28 mouse cellular contexts compared by ENCODE assay signal in genomic region chr10:58290742-58291141, GRCm38 (mm10). TPM values are rescaled to one million over a fixed set of nuclear protein-coding genes. Genes with fewer than 3 reads are reported as not detected.
DNase-seq lines count a peak whose midpoint lies in the region; ATAC-seq and TF ChIP-seq lines count a peak whose summit lies in the region.
"Had no signal": no experiment of that assay in that cellular context is flagged by ENCODE, and none has a peak within 500 bp of the region (broad histone marks: within the 10 kb centered on the region; RNA-seq: fewer than 3 reads in every experiment).

No protein-coding gene starts in this region.

- peaks cover 0 to 3% of the 10 kb centered on the region in 2 experiments; a peak in 2 of 4 replicates for H3K4me1 ChIP-seq in MEL (ENCODE audit: control insufficient read depth in 1 of 2, insufficient read depth in 2 of 2, low read length in 2 of 2)
- peaks cover 10% of the 10 kb centered on the region for H3K4me1 ChIP-seq in liver, embryonic 12.5 days
- H3K4me1 ChIP-seq in liver, embryonic 16.5 days (ENCODE audit: control insufficient read depth, low read depth, low read length), result no peaks in the 10 kb centered on the region; the same call in 1 of the 2 replicates
- H3K4me1 ChIP-seq in embryonic facial prominence, embryonic 10.5 days, result no peaks in the 10 kb centered on the region
- H3K4me1 ChIP-seq: embryonic facial prominence, embryonic 15.5 days; forebrain, embryonic 12.5 days; heart, embryonic 12.5 days; hindbrain, embryonic 15.5 days had no signal

- 34% methylated on average over 3 of the region's 3 CpGs for WGBS in liver, embryonic 12.5 days (ENCODE audit: insufficient replicate concordance)
- WGBS in liver, embryonic 16.5 days (ENCODE audit: insufficient replicate concordance), result 32% methylated on average over 3 of the region's 3 CpGs
- WGBS in embryonic facial prominence, embryonic 10.5 days, result 85% methylated on average over 3 of the region's 3 CpGs

- H3K36me3 ChIP-seq in MEL (ENCODE audit: control insufficient read depth in 1 of 2, insufficient read depth in 2 of 2, low read length in 2 of 2), result peaks cover 3 to 14% of the 10 kb centered on the region in 2 experiments
- H3K36me3 ChIP-seq in liver, embryonic 12.5 days, result peaks cover 83% of the 10 kb centered on the region
- H3K36me3 ChIP-seq in liver, embryonic 16.5 days (ENCODE audit: control insufficient read depth, insufficient read depth), result peaks cover 21% of the 10 kb centered on the region
- peaks cover 98% of the 10 kb centered on the region for H3K36me3 ChIP-seq in embryonic facial prominence, embryonic 10.5 days (replicated peaks)

- ATAC-seq in liver, embryonic 12.5 days, result peak; percentile 79
- ATAC-seq in liver, embryonic 16.5 days (ENCODE audit: low read depth), result peak; percentile 53
- ATAC-seq: forebrain, embryonic 16.5 days had no signal

- no peak for TF ChIP-seq CTCF in MEL (IDR thresholded peaks at IDR 0.05 in 2 of 3, conservative IDR thresholded peaks at IDR 0.05 in 1 of 3; ENCODE audit: control insufficient read depth in 1 of 3, insufficient read depth in 1 of 3, low read depth in 2 of 3, low read length in 3 of 3, poor library complexity in 1 of 3, severe bottlenecking in 1 of 3)

- no peak for TF ChIP-seq RAD21 in MEL (IDR thresholded peaks at IDR 0.05; ENCODE audit: low read depth, low read length)

- DNase-seq in MEL (ENCODE audit: low read depth, low spot score), result peak; percentile 57
- peak; percentile 42 for DNase-seq in c-Kit-positive CD71-positive TER-119-negative erythroid progenitor cells, embryonic 14.5 days (ENCODE audit: low read depth)
- no peak for DNase-seq in embryonic facial prominence, embryonic 10.5 days (ENCODE audit: low spot score)
- no peak for DNase-seq in kidney, postnatal 4 days
- no peak for DNase-seq in layer of hippocampus, adult 18-20 months (ENCODE audit: low spot score in 2 of 2)
- no peak for DNase-seq in frontal cortex, postnatal 10 days (ENCODE audit: low spot score in 2 of 2)
- DNase-seq: adrenal gland, postnatal 10 days; cerebellum, adult 18-20 months; cerebellum, adult 9-11 months; cerebellum, postnatal 36 days; gastrocnemius, postnatal 14 days had no signal

- no peak overlapping the region for H3K4me2 ChIP-seq in liver, embryonic 12.5 days
- no peak overlapping the region for H3K4me2 ChIP-seq in liver, embryonic 16.5 days (ENCODE audit: low read depth, low read length)
- H3K4me2 ChIP-seq: embryonic facial prominence, embryonic 15.5 days; forebrain, embryonic 12.5 days; heart, embryonic 12.5 days; hindbrain, embryonic 15.5 days had no signal

- no peak overlapping the region for H3K9ac ChIP-seq in MEL (ENCODE audit: control insufficient read depth, low read depth, low read length, poor library complexity, severe bottlenecking)
- H3K9ac ChIP-seq in liver, embryonic 12.5 days, result no peak overlapping the region
- no peak overlapping the region for H3K9ac ChIP-seq in liver, embryonic 16.5 days (ENCODE audit: low read depth, low read length)
- H3K9ac ChIP-seq: embryonic facial prominence, embryonic 15.5 days; forebrain, embryonic 12.5 days; heart, embryonic 12.5 days; hindbrain, embryonic 15.5 days had no signal

- no peaks in the 10 kb centered on the region for H3K79me2 ChIP-seq in MEL (ENCODE audit: control insufficient read depth, insufficient read depth, low read length, poor library complexity)

- peak; percentile 65 to 74 for TF ChIP-seq EP300 in MEL (IDR thresholded peaks at IDR 0.05; ENCODE audit: low read depth in 1 of 2, low read length in 2 of 2)

- H3K27ac ChIP-seq in MEL (ENCODE audit: control insufficient read depth, low read depth, low read length), result no peak overlapping the region
- H3K27ac ChIP-seq in liver, embryonic 12.5 days, result no peak overlapping the region
- H3K27ac ChIP-seq in liver, embryonic 16.5 days (ENCODE audit: low read length), result no peak overlapping the region
- no peak overlapping the region for H3K27ac ChIP-seq in embryonic facial prominence, embryonic 10.5 days (replicated peaks)
- H3K27ac ChIP-seq: embryonic facial prominence, embryonic 15.5 days; forebrain, embryonic 12.5 days; hindbrain, embryonic 15.5 days had no signal

- TF ChIP-seq POLR2A in MEL (IDR thresholded peaks at IDR 0.05; ENCODE audit: control insufficient read depth in 1 of 2, insufficient read depth in 1 of 2, low read depth in 1 of 2, low read length in 2 of 2, poor library complexity in 1 of 2), result no peak

- H3K27me3 ChIP-seq in MEL (ENCODE audit: control insufficient read depth in 1 of 2, insufficient read depth in 2 of 2, low read length in 2 of 2), result no peaks in the 10 kb centered on the region
- H3K27me3 ChIP-seq in liver, embryonic 12.5 days (replicated peaks), result no peaks in the 10 kb centered on the region
- no peaks in the 10 kb centered on the region for H3K27me3 ChIP-seq in liver, embryonic 16.5 days (ENCODE audit: control insufficient read depth, insufficient read depth, low read depth, low read length)
- no peaks in the 10 kb centered on the region for H3K27me3 ChIP-seq in embryonic facial prominence, embryonic 10.5 days (replicated peaks; ENCODE audit: low read depth, poor library complexity, severe bottlenecking)
- H3K27me3 ChIP-seq: CH12.LX; embryonic facial prominence, embryonic 15.5 days; forebrain, embryonic 12.5 days; heart, embryonic 12.5 days; hindbrain, embryonic 15.5 days had no signal

- no peak overlapping the region for H3K4me3 ChIP-seq in MEL (ENCODE audit: control insufficient read depth in 1 of 2, insufficient read depth in 1 of 2, low read depth in 2 of 2, low read length in 2 of 2)
- H3K4me3 ChIP-seq in liver, embryonic 12.5 days, result no peak overlapping the region
- no peak overlapping the region for H3K4me3 ChIP-seq in liver, embryonic 16.5 days (ENCODE audit: low read depth, low read length)
- H3K4me3 ChIP-seq in embryonic facial prominence, embryonic 10.5 days, result no peak overlapping the region
- H3K4me3 ChIP-seq: embryonic facial prominence, embryonic 15.5 days; forebrain, embryonic 12.5 days; heart, embryonic 12.5 days; hindbrain, embryonic 15.5 days had no signal

- H3K9me3 ChIP-seq in MEL (replicated peaks; ENCODE audit: insufficient read depth, low read length), result no peaks in the 10 kb centered on the region
- no peaks in the 10 kb centered on the region for H3K9me3 ChIP-seq in liver, embryonic 12.5 days (replicated peaks)
- no peaks in the 10 kb centered on the region for H3K9me3 ChIP-seq in liver, embryonic 16.5 days (replicated peaks; ENCODE audit: control insufficient read depth, low read length)
- no peaks in the 10 kb centered on the region for H3K9me3 ChIP-seq in embryonic facial prominence, embryonic 10.5 days
- H3K9me3 ChIP-seq: embryonic facial prominence, embryonic 15.5 days; forebrain, embryonic 12.5 days; heart, embryonic 12.5 days; hindbrain, embryonic 15.5 days had no signal

TF ChIP-seq in MEL, 35 proteins besides CTCF, POLR2A, EP300 and RAD21 (continues in another document):
- TF ChIP-seq SIN3A (IDR thresholded peaks at IDR 0.05; ENCODE audit: low read length) (peak; percentile 24; the same call in 1 of the 2 replicates), TBP (IDR thresholded peaks at IDR 0.05; ENCODE audit: low read depth, low read length) (no peak), GATA1 (IDR thresholded peaks at IDR 0.05; ENCODE audit: low read depth, low read length) (peak; percentile 57), ZNF384 (IDR thresholded peaks at IDR 0.05; ENCODE audit: low read depth, low read length) (peak; percentile 77), HCFC1 (IDR thresholded peaks at IDR 0.05; ENCODE audit: low read depth, low read length) (no peak), BHLHE40 (IDR thresholded peaks at IDR 0.05; ENCODE audit: borderline replicate concordance, low read depth, low read length) (peak; percentile 84), UBTF (IDR thresholded peaks at IDR 0.05; ENCODE audit: borderline replicate concordance, insufficient read depth, low read depth, low read length) (no peak), MYB (IDR thresholded peaks at IDR 0.05; ENCODE audit: low read depth, low read length) (0 out of 2 replicates have a peak, but pooled peaks have one; percentile 36)

RNA-seq across cellular contexts. Expression of gene Lims1, which starts 32.5 kb away (rescaled TPM):
- total RNA-seq in MEL (2012; rRNA removed), result 28.5 and 32.4 TPM in 2 replicates
- polyA plus RNA-seq in MEL (2012; ENCODE audit: insufficient read depth in 1 of 2, insufficient read length in 2 of 2, low read depth in 1 of 2, low replicate concordance in 2 of 2, missing spikeins in 1 of 2), result 10 to 100 TPM in 1 of 2 experiments, not detected in 1; 24.9 TPM
- 112 and 121 TPM in 2 replicates for polyA plus RNA-seq in liver, embryonic 12.5 days (2016; fragmentation: Nextera tagmentation; extraction: Ambion mirVana)
- 80.0 and 83.8 TPM in 2 replicates for polyA plus RNA-seq in liver, embryonic 16.5 days (2015; fragmentation: Nextera tagmentation; extraction: Ambion mirVana)
- 107 and 108 TPM in 2 replicates for polyA plus RNA-seq in embryonic facial prominence, embryonic 10.5 days (2016; fragmentation: Nextera tagmentation; extraction: Ambion mirVana)
- 10 to 100 TPM; 18.9 to 20.4 TPM for total RNA-seq in layer of hippocampus, adult 18-20 months (2021)

RNA-seq across cellular contexts. Expression of gene Gcc2, which starts 35.4 kb away (rescaled TPM):
- 14.4 and 16.1 TPM in 2 replicates for total RNA-seq in MEL (2012; rRNA removed)
- 10 to 100 TPM in 1 of 2 experiments, not detected in 1; 18.0 TPM for polyA plus RNA-seq in MEL (2012; ENCODE audit: insufficient read depth in 1 of 2, insufficient read length in 2 of 2, low read depth in 1 of 2, low replicate concordance in 2 of 2, missing spikeins in 1 of 2)
- 30.2 and 33.6 TPM in 2 replicates for polyA plus RNA-seq in liver, embryonic 12.5 days (2016; fragmentation: Nextera tagmentation; extraction: Ambion mirVana)
- polyA plus RNA-seq in liver, embryonic 16.5 days (2015; fragmentation: Nextera tagmentation; extraction: Ambion mirVana), result 16.0 and 19.1 TPM in 2 replicates
- polyA plus RNA-seq in embryonic facial prominence, embryonic 10.5 days (2016; fragmentation: Nextera tagmentation; extraction: Ambion mirVana), result 42.3 and 58.9 TPM in 2 replicates
- total RNA-seq in layer of hippocampus, adult 18-20 months (2021), result 10 to 100 TPM; 77.6 to 89.1 TPM

RNA-seq across cellular contexts. Expression of gene Gm4981, which starts 54.2 kb away (rescaled TPM):
- total RNA-seq in MEL (2012; rRNA removed), result not detected in 2 replicates
- polyA plus RNA-seq in MEL (2012; ENCODE audit: insufficient read depth in 1 of 2, insufficient read length in 2 of 2, low read depth in 1 of 2, low replicate concordance in 2 of 2, missing spikeins in 1 of 2), result not detected
- not detected in 2 replicates for polyA plus RNA-seq in liver, embryonic 12.5 days (2016; fragmentation: Nextera tagmentation; extraction: Ambion mirVana)
- polyA plus RNA-seq in liver, embryonic 16.5 days (2015; fragmentation: Nextera tagmentation; extraction: Ambion mirVana), result not detected in 2 replicates
- polyA plus RNA-seq in embryonic facial prominence, embryonic 10.5 days (2016; fragmentation: Nextera tagmentation; extraction: Ambion mirVana), result not detected in 2 replicates
- total RNA-seq in layer of hippocampus, adult 18-20 months (2021), result not detected
- total RNA-seq: adrenal gland, postnatal 10 days; adrenal gland, postnatal 4 days; CH12.LX; gastrocnemius, adult 18-20 months; gastrocnemius, postnatal 14 days; granulocyte monocyte progenitor cell, adult 5-6 weeks; heart, adult 8-10 months; heart, postnatal 25 days had no signal
- polyA plus RNA-seq: brain, embryonic 14.5 days; embryonic facial prominence, embryonic 11.5 days; embryonic facial prominence, embryonic 15.5 days; forebrain, embryonic 12.5 days; forebrain, embryonic 16.5 days; heart, embryonic 12.5 days; heart, embryonic 16.5 days; hindbrain, embryonic 11.5 days; hindbrain, embryonic 15.5 days had no signal

RNA-seq across cellular contexts. Expression of gene Duxf3, which starts 58.3 kb away (rescaled TPM):
- not detected in 2 replicates for total RNA-seq in MEL (2012; rRNA removed)
- polyA plus RNA-seq in MEL (2012; ENCODE audit: insufficient read depth in 1 of 2, insufficient read length in 2 of 2, low read depth in 1 of 2, low replicate concordance in 2 of 2, missing spikeins in 1 of 2), result not detected
- polyA plus RNA-seq in liver, embryonic 12.5 days (2016; fragmentation: Nextera tagmentation; extraction: Ambion mirVana), result not detected in 2 replicates
- polyA plus RNA-seq in liver, embryonic 16.5 days (2015; fragmentation: Nextera tagmentation; extraction: Ambion mirVana), result not detected in 2 replicates
- polyA plus RNA-seq in embryonic facial prominence, embryonic 10.5 days (2016; fragmentation: Nextera tagmentation; extraction: Ambion mirVana), result not detected in 2 replicates
- not detected for total RNA-seq in layer of hippocampus, adult 18-20 months (2021)
- total RNA-seq: adrenal gland, postnatal 10 days; adrenal gland, postnatal 4 days; gastrocnemius, adult 18-20 months; gastrocnemius, postnatal 14 days; granulocyte monocyte progenitor cell, adult 5-6 weeks; heart, adult 8-10 months; heart, postnatal 25 days had no signal
- polyA plus RNA-seq: brain, embryonic 14.5 days; embryonic facial prominence, embryonic 11.5 days; embryonic facial prominence, embryonic 15.5 days; forebrain, embryonic 12.5 days; forebrain, embryonic 16.5 days; heart, embryonic 12.5 days; hindbrain, embryonic 11.5 days; hindbrain, embryonic 15.5 days had no signal

Comparison
In these comparisons a context has a peak if more than half of its experiments do, and no peak if none do; other contexts are left out.
1. DNase-seq: peak in MEL (single experiment) and c-Kit-positive CD71-positive TER-119-negative erythroid progenitor cells, embryonic 14.5 days (single experiment); none in embryonic facial prominence, embryonic 10.5 days (single experiment), kidney, postnatal 4 days (0 of 2), layer of hippocampus, adult 18-20 months (0 of 2) and frontal cortex, postnatal 10 days (0 of 2).